Mouse (Mus musculus) limb, embryonic 12.5 days (tissue): ENCODE data around the gene Abhd17a. TPM values are rescaled to one million over a fixed set of nuclear protein-coding genes. Genes with fewer than 3 reads are reported as not detected.

Experiments
- ATAC-seq: fragments of 200-750 bp; cut with Nextera tagmentation; 2 replicates; pipeline ENCODE4 v1.8.0; 2017; ENCODE audit warnings: low read depth, moderate TSS enrichment; ENCODE audit not compliant: insufficient number of reproducible peaks, insufficient read depth, low FRiP score, low TSS enrichment
- H3K27ac ChIP-seq: fragments of 300-500 bp; sonication (generic); 2 replicates; pipeline ENCODE4 v1.5.1; 2016; ENCODE audit warnings: mild to moderate bottlenecking, moderate library complexity
- H3K27me3 ChIP-seq: fragments of 300-500 bp; sonication (generic); 2 replicates; pipeline ENCODE4 v1.6.1; 2016; ENCODE audit warnings: mild to moderate bottlenecking, moderate library complexity
- H3K36me3 ChIP-seq: fragments of 300-500 bp; sonication (generic); 2 replicates; pipeline ENCODE4 v1.6.1; 2016; ENCODE audit warnings: mild to moderate bottlenecking, moderate library complexity
- H3K4me1 ChIP-seq: fragments of 300-500 bp; sonication (generic); replicated peaks from 2 replicates; pipeline ENCODE4 v1.6.1; 2016
- H3K4me2 ChIP-seq: fragments of 300-500 bp; sonication (generic); 2 replicates; pipeline ENCODE4 v1.6.1; 2016; ENCODE audit warnings: mild to moderate bottlenecking, moderate library complexity
- H3K4me3 ChIP-seq: fragments of 300-500 bp; sonication (generic); replicated peaks from 2 replicates; pipeline ENCODE4 v1.5.1; 2016; ENCODE audit warnings: mild to moderate bottlenecking
- H3K9ac ChIP-seq: fragments of 300-500 bp; sonication (generic); replicated peaks from 2 replicates; pipeline ENCODE4 v1.6.1; 2016; ENCODE audit warnings: mild to moderate bottlenecking, moderate library complexity
- H3K9me3 ChIP-seq: fragments of 300-500 bp; sonication (generic); 2 replicates; pipeline ENCODE4 v1.6.1; 2016; ENCODE audit warnings: mild to moderate bottlenecking, moderate library complexity
- WGBS: fragments of 180-500 bp; shearing (Covaris S2); methylation state at CpG from one replicate; pipeline ENCODE4 v1.1.7; 2016; 5-methylcytosine and 5-hydroxymethylcytosine counted together
- polyA plus RNA-seq: library from polyadenylated mRNA; unstranded; fragments of >200 nt; fragmentation: Nextera tagmentation; extraction: Ambion mirVana; gene quantifications from 2 replicates; pipeline ENCODE4 v1.2.1, GENCODE M21; 2016

The Abhd17a gene
- polyA plus RNA-seq, 1 experiment from 2014 or later: 108 TPM

- H3K4me3 ChIP-seq: peak overlapping the region; percentile 95
- ATAC-seq: no peak
- 2% methylated on average over 13 of the region's 13 CpGs for WGBS
- no peaks in the 10 kb centered on the region for H3K27me3 ChIP-seq
- H3K9me3 ChIP-seq: no peaks in the 10 kb centered on the region
- H3K9ac ChIP-seq: peak overlapping the region; percentile 93
- peak overlapping the region; percentile 82 for H3K4me2 ChIP-seq
- H3K36me3 ChIP-seq: 0 out of 2 replicates have a peak, but pooled peaks cover 4% of the 10 kb centered on the region
- peak overlapping the region; percentile 91; the same call in 1 of the 2 replicates for H3K27ac ChIP-seq
- peaks cover 27% of the 10 kb centered on the region for H3K4me1 ChIP-seq
Measured at GRCm38 (mm10) chr10:80560621-80561020, 29.5 kb downstream of the Abhd17a start.

GRCm38 (mm10) chr10:80559431-80559830 lies 30.7 kb downstream of the Abhd17a start:
- peaks cover 27% of the 10 kb centered on the region for H3K4me1 ChIP-seq
- H3K9ac ChIP-seq: no peak overlapping the region
- H3K36me3 ChIP-seq: no peaks in the 10 kb centered on the region
- 90% methylated on average over 7 of the region's 7 CpGs for WGBS
- H3K27me3 ChIP-seq: no peaks in the 10 kb centered on the region
- ATAC-seq: no peak
- no peaks in the 10 kb centered on the region for H3K9me3 ChIP-seq
- H3K27ac ChIP-seq: no peak overlapping the region
- peak overlapping the region; percentile 9; the same call in 1 of the 2 replicates for H3K4me2 ChIP-seq
- no peak overlapping the region for H3K4me3 ChIP-seq

- Histone ChIP-seq H3K9me3 (no peaks in the 10 kb centered on the region), H3K36me3 (no peaks in the 10 kb centered on the region), H3K27ac (no peak overlapping the region), H3K4me2 (no peak overlapping the region), H3K9ac (0 out of 2 replicates have a peak overlapping the region, but pooled peaks have one; percentile 34), H3K4me3 (no peak overlapping the region), H3K4me1 (peaks cover 26% of the 10 kb centered on the region), H3K27me3 (no peaks in the 10 kb centered on the region)
- WGBS: 39% methylated on average over 5 of the region's 5 CpGs
- no peak for ATAC-seq
Measured at GRCm38 (mm10) chr10:80557346-80557965, 32.7 kb downstream of the Abhd17a start.

GRCm38 (mm10) chr10:80553997-80554396 lies 36.1 kb downstream of the Abhd17a start:
- ATAC-seq: no peak
- H3K27me3 ChIP-seq: no peaks in the 10 kb centered on the region
- no peak overlapping the region for H3K4me3 ChIP-seq
- 90% methylated on average over 6 of the region's 6 CpGs for WGBS
- peaks cover 12% of the 10 kb centered on the region for H3K4me1 ChIP-seq
- no peak overlapping the region for H3K4me2 ChIP-seq
- no peak overlapping the region for H3K27ac ChIP-seq
- no peaks in the 10 kb centered on the region for H3K9me3 ChIP-seq
- H3K36me3 ChIP-seq: peaks cover 19% of the 10 kb centered on the region
- H3K9ac ChIP-seq: no peak overlapping the region

- Histone ChIP-seq H3K36me3 (peaks cover 23% of the 10 kb centered on the region), H3K4me1 (peaks cover 12% of the 10 kb centered on the region), H3K27ac (no peak overlapping the region), H3K27me3 (no peaks in the 10 kb centered on the region), H3K4me2 (no peak overlapping the region), H3K4me3 (no peak overlapping the region), H3K9me3 (no peaks in the 10 kb centered on the region), H3K9ac (0 out of 2 replicates have a peak overlapping the region, but pooled peaks have one; percentile 9)
- no peak for ATAC-seq
- WGBS: 89% methylated on average over 8 of the region's 8 CpGs
Measured at GRCm38 (mm10) chr10:80553575-80553974, 36.6 kb downstream of the Abhd17a start.

GRCm38 (mm10) chr10:80552364-80552763 lies 37.8 kb downstream of the Abhd17a start:
- Histone ChIP-seq H3K4me3 (no peak overlapping the region), H3K27me3 (no peaks in the 10 kb centered on the region), H3K4me2 (no peak overlapping the region), H3K9ac (no peak overlapping the region), H3K27ac (no peak overlapping the region), H3K36me3 (peaks cover 35% of the 10 kb centered on the region), H3K9me3 (no peaks in the 10 kb centered on the region), H3K4me1 (peaks cover under 1% of the 10 kb centered on the region; the same call in 1 of the 2 replicates)
- WGBS: 63% methylated on average over 9 of the region's 9 CpGs
- ATAC-seq: no peak

- Histone ChIP-seq H3K27me3 (no peaks in the 10 kb centered on the region), H3K4me1 (no peaks in the 10 kb centered on the region), H3K27ac (no peak overlapping the region), H3K36me3 (peaks cover 66% of the 10 kb centered on the region), H3K9ac (no peak overlapping the region), H3K9me3 (no peaks in the 10 kb centered on the region), H3K4me2 (no peak overlapping the region), H3K4me3 (no peak overlapping the region)
- WGBS: 92% methylated on average over 21 of the region's 21 CpGs
- no peak for ATAC-seq
Measured at GRCm38 (mm10) chr10:80549279-80549678, 40.9 kb downstream of the Abhd17a start.

- Histone ChIP-seq H3K4me3 (no peak overlapping the region), H3K36me3 (peaks cover 74% of the 10 kb centered on the region)
- ATAC-seq: no peak
Measured at GRCm38 (mm10) chr10:80548428-80549006, 41.6 kb downstream of the Abhd17a start.

GRCm38 (mm10) chr10:80547539-80547938 lies 42.6 kb downstream of the Abhd17a start:
- H3K36me3 ChIP-seq: peaks cover 84% of the 10 kb centered on the region
- no peak for ATAC-seq
- no peak overlapping the region for H3K4me2 ChIP-seq
- no peak overlapping the region for H3K9ac ChIP-seq
- H3K27ac ChIP-seq: no peak overlapping the region
- WGBS: 91% methylated on average over 15 of the region's 15 CpGs
- no peaks in the 10 kb centered on the region for H3K4me1 ChIP-seq
- no peaks in the 10 kb centered on the region for H3K9me3 ChIP-seq
- H3K4me3 ChIP-seq: no peak overlapping the region
- no peaks in the 10 kb centered on the region for H3K27me3 ChIP-seq

More at GRCm38 (mm10) chr10:80548428-80549006, 41.6 kb downstream of the Abhd17a start:
- no peaks in the 10 kb centered on the region for H3K4me1 ChIP-seq
- no peak overlapping the region for H3K4me2 ChIP-seq
- H3K27me3 ChIP-seq: no peaks in the 10 kb centered on the region
- 75% methylated on average over 10 of the region's 10 CpGs for WGBS
- H3K27ac ChIP-seq: no peak overlapping the region
- no peak overlapping the region for H3K9ac ChIP-seq
- no peaks in the 10 kb centered on the region for H3K9me3 ChIP-seq

GRCm38 (mm10) chr10:80546945-80547344 lies 43.2 kb downstream of the Abhd17a start:
- Histone ChIP-seq H3K27ac (no peak overlapping the region), H3K4me3 (no peak overlapping the region), H3K36me3 (peaks cover 90% of the 10 kb centered on the region), H3K9me3 (no peaks in the 10 kb centered on the region), H3K9ac (no peak overlapping the region), H3K27me3 (no peaks in the 10 kb centered on the region), H3K4me2 (no peak overlapping the region), H3K4me1 (no peaks in the 10 kb centered on the region)
- no peak for ATAC-seq
- WGBS: 95% methylated on average over 4 of the region's 4 CpGs

GRCm38 (mm10) chr10:80545590-80545989 lies 44.6 kb downstream of the Abhd17a start:
- Histone ChIP-seq H3K27ac (no peak overlapping the region), H3K9ac (no peak overlapping the region), H3K36me3 (peaks cover 96% of the 10 kb centered on the region), H3K27me3 (no peaks in the 10 kb centered on the region), H3K4me1 (no peaks in the 10 kb centered on the region), H3K4me2 (no peak overlapping the region), H3K9me3 (no peaks in the 10 kb centered on the region), H3K4me3 (no peak overlapping the region)
- no peak for ATAC-seq
- WGBS: 95% methylated on average over 8 of the region's 8 CpGs
